Mouse (Mus musculus) liver, postnatal 0 days (tissue): Measurements from ENCODE around the gene Etnk1.

Source experiments
- CTCF ChIP-seq: sonication (generic); IDR thresholded peaks from 2 replicates; pipeline ENCODE4 v1.5.1; 2016; ENCODE audit warnings: antibody characterized with exemption, low read depth
- EP300 ChIP-seq: IDR thresholded peaks from 2 replicates; pipeline ENCODE4 v1.6.1; 2016; ENCODE audit warnings: antibody characterized with exemption, low read depth, mild to moderate bottlenecking

DNA sequence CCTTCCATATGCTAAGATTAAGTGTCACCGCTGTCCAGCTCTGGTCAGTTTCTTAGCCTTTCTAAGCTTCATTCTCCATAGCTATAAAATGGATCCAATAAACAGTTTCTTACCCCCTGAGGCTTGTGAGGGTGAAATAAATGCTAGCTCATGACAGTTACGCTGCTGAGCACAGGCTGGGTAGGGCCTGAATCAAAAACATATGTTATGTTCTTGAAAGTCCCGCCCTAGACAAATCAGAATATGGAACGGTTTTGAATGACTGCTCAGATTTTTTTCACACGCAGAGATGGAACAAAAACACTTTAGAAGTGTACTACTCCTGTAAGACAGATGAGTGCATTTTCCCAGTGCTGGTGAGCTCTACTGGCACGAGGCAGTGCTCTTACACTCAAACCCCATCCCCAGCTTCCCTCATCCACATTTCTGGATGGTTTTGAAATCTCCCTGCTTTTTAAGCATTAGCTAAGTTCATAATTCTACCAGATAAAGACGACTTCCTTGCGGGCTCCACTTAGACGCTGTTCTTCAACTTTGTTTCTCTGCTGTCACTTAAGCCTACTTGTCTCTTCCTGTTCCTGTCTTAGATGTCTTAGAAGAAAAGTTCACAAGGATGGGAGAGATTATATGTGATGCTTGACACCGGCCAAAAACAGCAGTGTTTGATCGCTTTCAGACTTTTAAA lies 4.9 kb downstream of the Etnk1 start:
- TF ChIP-seq CTCF, result no peak
- no peak for TF ChIP-seq EP300
